Mouse (Mus musculus): ENCODE results near the gene Psmb8. TPM values are rescaled to one million over a fixed set of nuclear protein-coding genes. Genes with fewer than 3 reads are reported as not detected.
"Not testable (repeated sequence)": the region's sequence is repeated elsewhere in the genome, so short reads cannot be mapped to it uniquely, and the experiment has no call there.

Psmb8 gene
- polyA plus RNA-seq, 1 experiment from 2014 or later: 0.74 TPM

GRCm38 (mm10) chr17:34224816-34225215 is 27.3 kb downstream of the Psmb8 start:
- Histone ChIP-seq H3K36me3 (no peaks in the 10 kb centered on the region), H3K27ac (no peak overlapping the region), H3K9me3 (replicated peaks) (0 out of 2 replicates have a peak, but pooled peaks cover 2% of the 10 kb centered on the region), H3K4me3 (no peak overlapping the region), H3K27me3 (ENCODE audit: low read depth, poor library complexity, severe bottlenecking) (no peaks in the 10 kb centered on the region), H3K4me1 (no peaks in the 10 kb centered on the region)
- 92% methylated on average over 3 of the region's 3 CpGs for WGBS
- no peak for DNase-seq (ENCODE audit: low spot score)

- Histone ChIP-seq H3K9me3 (replicated peaks) (0 out of 2 replicates have a peak, but pooled peaks cover 2% of the 10 kb centered on the region), H3K27ac (no peak overlapping the region), H3K27me3 (ENCODE audit: low read depth, poor library complexity, severe bottlenecking) (no peaks in the 10 kb centered on the region), H3K4me1 (no peaks in the 10 kb centered on the region), H3K4me3 (no peak overlapping the region), H3K36me3 (no peaks in the 10 kb centered on the region)
- 96% methylated on average over 8 of the region's 8 CpGs for WGBS
- DNase-seq (ENCODE audit: low spot score): no peak
Measured at GRCm38 (mm10) chr17:34225426-34225825, 27.9 kb downstream of the Psmb8 start.

- not testable (repeated sequence) for H3K4me3 ChIP-seq; H3K36me3 ChIP-seq; DNase-seq (ENCODE audit: low spot score); H3K27me3 ChIP-seq (ENCODE audit: low read depth, poor library complexity, severe bottlenecking); H3K27ac ChIP-seq; H3K4me1 ChIP-seq; H3K9me3 ChIP-seq (replicated peaks)
- 95% methylated on average over 17 of the region's 23 CpGs for WGBS
Measured at GRCm38 (mm10) chr17:34225911-34226310, 28.4 kb downstream of the Psmb8 start.

GRCm38 (mm10) chr17:34230971-34231370 is 33.5 kb downstream of the Psmb8 start:
- WGBS: 91% methylated on average over 9 of the region's 9 CpGs
- not testable (repeated sequence) for DNase-seq (ENCODE audit: low spot score); H3K4me1 ChIP-seq; H3K9me3 ChIP-seq (replicated peaks); H3K4me3 ChIP-seq; H3K27ac ChIP-seq; H3K36me3 ChIP-seq; H3K27me3 ChIP-seq (ENCODE audit: low read depth, poor library complexity, severe bottlenecking)

GRCm38 (mm10) chr17:34232021-34232420 is 34.5 kb downstream of the Psmb8 start:
- 84% methylated on average over 6 of the region's 7 CpGs for WGBS
- H3K4me3 ChIP-seq; H3K9me3 ChIP-seq (replicated peaks); H3K4me1 ChIP-seq; DNase-seq (ENCODE audit: low spot score); H3K36me3 ChIP-seq; H3K27ac ChIP-seq; H3K27me3 ChIP-seq (ENCODE audit: low read depth, poor library complexity, severe bottlenecking): not testable (repeated sequence)

- no peak overlapping the region for H3K27ac ChIP-seq
- no peaks in the 10 kb centered on the region for H3K4me1 ChIP-seq
- peak; percentile 52 for DNase-seq (ENCODE audit: low spot score)
- H3K4me3 ChIP-seq: no peak overlapping the region
- no peaks in the 10 kb centered on the region for H3K36me3 ChIP-seq
- no peaks in the 10 kb centered on the region for H3K9me3 ChIP-seq (replicated peaks)
- WGBS: 61% methylated on average over 9 of the region's 9 CpGs
- no peaks in the 10 kb centered on the region for H3K27me3 ChIP-seq (ENCODE audit: low read depth, poor library complexity, severe bottlenecking)
Measured at GRCm38 (mm10) chr17:34234926-34235325, 37.4 kb downstream of the Psmb8 start.

GRCm38 (mm10) chr17:34236691-34237090 is 39.2 kb downstream of the Psmb8 start:
- no peaks in the 10 kb centered on the region for H3K4me1 ChIP-seq
- no peak for DNase-seq (ENCODE audit: low spot score)
- no peak overlapping the region for H3K27ac ChIP-seq
- no peak overlapping the region for H3K4me3 ChIP-seq
- H3K36me3 ChIP-seq: no peaks in the 10 kb centered on the region
- no peaks in the 10 kb centered on the region for H3K9me3 ChIP-seq (replicated peaks)
- WGBS: 86% methylated on average over 5 of the region's 5 CpGs
- no peaks in the 10 kb centered on the region for H3K27me3 ChIP-seq (ENCODE audit: low read depth, poor library complexity, severe bottlenecking)

GRCm38 (mm10) chr17:34237741-34238140 is 40.2 kb downstream of the Psmb8 start:
- WGBS: 84% methylated on average over 3 of the region's 3 CpGs
- Histone ChIP-seq H3K27ac (no peak overlapping the region), H3K36me3 (no peaks in the 10 kb centered on the region), H3K4me1 (no peaks in the 10 kb centered on the region), H3K9me3 (replicated peaks) (no peaks in the 10 kb centered on the region), H3K4me3 (no peak overlapping the region), H3K27me3 (ENCODE audit: low read depth, poor library complexity, severe bottlenecking) (no peaks in the 10 kb centered on the region)
- no peak for DNase-seq (ENCODE audit: low spot score)

- Histone ChIP-seq H3K27me3 (ENCODE audit: low read depth, poor library complexity, severe bottlenecking) (no peaks in the 10 kb centered on the region), H3K9me3 (replicated peaks) (no peaks in the 10 kb centered on the region), H3K4me1 (no peaks in the 10 kb centered on the region), H3K27ac (no peak within 1 kb of the TSS), H3K4me3 (no peak within 1 kb of the TSS), H3K36me3 (no peaks in the 10 kb centered on the region)
- 67% methylated on average over 3 of the region's 3 CpGs for WGBS
- DNase-seq (ENCODE audit: low spot score): no peak
Measured at GRCm38 (mm10) chr17:34238706-34239105, 41.2 kb downstream of the Psmb8 start, which contains the start of gene H2-Ob. Gene H2-Ob (plus strand): TSS chr17:34238903.

- no peaks in the 10 kb centered on the region for H3K27me3 ChIP-seq (ENCODE audit: low read depth, poor library complexity, severe bottlenecking)
- 78% methylated on average over 10 of the region's 10 CpGs for WGBS
- H3K36me3 ChIP-seq: no peaks in the 10 kb centered on the region
- DNase-seq (ENCODE audit: low spot score): no peak
- H3K9me3 ChIP-seq (replicated peaks): no peaks in the 10 kb centered on the region
- H3K27ac ChIP-seq: no peak overlapping the region
- no peaks in the 10 kb centered on the region for H3K4me1 ChIP-seq
- H3K4me3 ChIP-seq: no peak overlapping the region
Measured at GRCm38 (mm10) chr17:34239601-34240041, 42.1 kb downstream of the Psmb8 start.

GRCm38 (mm10) chr17:34240366-34240765 is 42.8 kb downstream of the Psmb8 start:
- H3K36me3 ChIP-seq: no peaks in the 10 kb centered on the region
- H3K4me1 ChIP-seq: no peaks in the 10 kb centered on the region
- H3K4me3 ChIP-seq: no peak overlapping the region
- H3K27me3 ChIP-seq (ENCODE audit: low read depth, poor library complexity, severe bottlenecking): no peaks in the 10 kb centered on the region
- H3K9me3 ChIP-seq (replicated peaks): no peaks in the 10 kb centered on the region
- DNase-seq (ENCODE audit: low spot score): no peak
- WGBS: 81% methylated on average over 3 of the region's 3 CpGs
- H3K27ac ChIP-seq: no peak overlapping the region

- 81% methylated on average over 6 of the region's 6 CpGs for WGBS
Measured at GRCm38 (mm10) chr17:34240916-34241315, 43.4 kb downstream of the Psmb8 start.

GRCm38 (mm10) chr17:34244656-34245055 is 47.1 kb downstream of the Psmb8 start:
- DNase-seq (ENCODE audit: low spot score): no peak
- H3K4me3 ChIP-seq: no peak overlapping the region
- H3K9me3 ChIP-seq (replicated peaks): no peaks in the 10 kb centered on the region
- H3K36me3 ChIP-seq: no peaks in the 10 kb centered on the region
- WGBS: 82% methylated on average over 4 of the region's 4 CpGs
- no peak overlapping the region for H3K27ac ChIP-seq
- H3K4me1 ChIP-seq: no peaks in the 10 kb centered on the region
- H3K27me3 ChIP-seq (ENCODE audit: low read depth, poor library complexity, severe bottlenecking): no peaks in the 10 kb centered on the region

More at GRCm38 (mm10) chr17:34240916-34241315, 43.4 kb downstream of the Psmb8 start:
- no peak overlapping the region for H3K27ac ChIP-seq
- no peak overlapping the region for H3K4me3 ChIP-seq
- DNase-seq (ENCODE audit: low spot score): no peak
- no peaks in the 10 kb centered on the region for H3K36me3 ChIP-seq
- H3K4me1 ChIP-seq: no peaks in the 10 kb centered on the region
- H3K27me3 ChIP-seq (ENCODE audit: low read depth, poor library complexity, severe bottlenecking): no peaks in the 10 kb centered on the region
- no peaks in the 10 kb centered on the region for H3K9me3 ChIP-seq (replicated peaks)

- Histone ChIP-seq H3K9me3 (replicated peaks) (no peaks in the 10 kb centered on the region), H3K36me3 (no peaks in the 10 kb centered on the region), H3K27me3 (ENCODE audit: low read depth, poor library complexity, severe bottlenecking) (no peaks in the 10 kb centered on the region), H3K4me3 (no peak overlapping the region), H3K27ac (no peak overlapping the region), H3K4me1 (no peaks in the 10 kb centered on the region)
- 85% methylated on average over 3 of the region's 3 CpGs for WGBS
- DNase-seq (ENCODE audit: low spot score): no peak
Measured at GRCm38 (mm10) chr17:34247047-34247446, 49.5 kb downstream of the Psmb8 start.
